Mouse (Mus musculus) neural tube, embryonic 15.5 days (tissue): ENCODE data around the gene Ppm1k. TPM values are rescaled to one million over a fixed set of nuclear protein-coding genes. Genes with fewer than 3 reads are reported as not detected.

Experiments used
- polyA plus RNA-seq: library from polyadenylated mRNA; unstranded; fragments of >200 nt; fragmentation: Nextera tagmentation; extraction: Ambion mirVana; gene quantifications from 2 replicates; pipeline ENCODE4 v1.2.1, GENCODE M21; 2015

Gene Ppm1k
- polyA plus RNA-seq, 1 experiment from 2014 or later = 7.2 TPM

Other genes with a start within 250 kb of the Ppm1k start
- not detected in 2 replicates for gene Vmn1r16, start 206.0 kb downstream of the Ppm1k start, polyA plus RNA-seq
- not detected in 2 replicates for gene Vmn1r17, start 171.7 kb downstream of the Ppm1k start, polyA plus RNA-seq
- gene Vmn1r18, start 139.7 kb downstream of the Ppm1k start, polyA plus RNA-seq = not detected in 2 replicates
- not detected in 2 replicates for gene Vmn1r19, start 131.7 kb downstream of the Ppm1k start, polyA plus RNA-seq
- gene Vmn1r20, start 106.5 kb downstream of the Ppm1k start, polyA plus RNA-seq = not detected in 2 replicates
- gene Herc6, start 45.5 kb upstream of the Ppm1k start, polyA plus RNA-seq = 1.5 and 3.7 TPM in 2 replicates
- gene Pyurf, start 156.6 kb upstream of the Ppm1k start, polyA plus RNA-seq = 18.4 and 18.9 TPM in 2 replicates
- 72.0 and 80.2 TPM in 2 replicates for gene Lancl2, start 167.1 kb upstream of the Ppm1k start, polyA plus RNA-seq